Comparison of ENCODE assay signal across 26 mouse cellular contexts in genomic region chr11:93448290-93449256, GRCm38 (mm10).
A peak's percentile ranks its signal among the peaks of the same experiment; 100 is the strongest.
DNase-seq lines count a peak whose midpoint lies in the region; ATAC-seq and TF ChIP-seq lines count a peak whose summit lies in the region.
"Had no signal": no experiment of that assay in that cellular context is flagged by ENCODE, and none has a peak within 500 bp of the region (broad histone marks: within the 10 kb centered on the region; RNA-seq: fewer than 3 reads in every experiment).

No protein-coding gene starts in this region.

- no peak overlapping the region for H3K4me2 ChIP-seq in hindbrain, embryonic 11.5 days (replicated peaks; ENCODE audit: low read depth, low read length)
- no peak overlapping the region for H3K4me2 ChIP-seq in hindbrain, embryonic 16.5 days (ENCODE audit: low read length)
- no peak overlapping the region for H3K4me2 ChIP-seq in midbrain, embryonic 11.5 days
- H3K4me2 ChIP-seq in midbrain, postnatal 0 days (ENCODE audit: low read depth, low read length, poor library complexity, severe bottlenecking), result no peak overlapping the region
- H3K4me2 ChIP-seq in lung, postnatal 0 days (replicated peaks; ENCODE audit: low read depth, low read length), result no peak overlapping the region
- H3K4me2 ChIP-seq: heart, embryonic 13.5 days; liver, embryonic 13.5 days had no signal

- no peak overlapping the region for H3K4me3 ChIP-seq in hindbrain, embryonic 11.5 days (ENCODE audit: low read depth, low read length)
- no peak overlapping the region for H3K4me3 ChIP-seq in hindbrain, embryonic 16.5 days (ENCODE audit: low read length)
- H3K4me3 ChIP-seq in midbrain, embryonic 11.5 days (ENCODE audit: low read depth, low read length), result no peak overlapping the region
- no peak overlapping the region for H3K4me3 ChIP-seq in midbrain, postnatal 0 days (ENCODE audit: low read depth, low read length)
- H3K4me3 ChIP-seq in lung, postnatal 0 days (ENCODE audit: low read depth, low read length), result no peak overlapping the region
- H3K4me3 ChIP-seq: erythroblast, embryonic 14.5 days; heart, adult 2 months; heart, embryonic 13.5 days; liver, embryonic 13.5 days had no signal

- no peak overlapping the region for H3K27ac ChIP-seq in hindbrain, embryonic 11.5 days (ENCODE audit: low read depth, low read length)
- no peak overlapping the region for H3K27ac ChIP-seq in hindbrain, embryonic 16.5 days (ENCODE audit: low read depth, low read length)
- H3K27ac ChIP-seq in midbrain, embryonic 11.5 days (ENCODE audit: low read depth, low read length), result no peak overlapping the region
- H3K27ac ChIP-seq in midbrain, postnatal 0 days (ENCODE audit: low read depth, low read length), result no peak overlapping the region
- no peak overlapping the region for H3K27ac ChIP-seq in lung, postnatal 0 days (ENCODE audit: low read length)
- H3K27ac ChIP-seq: heart, adult 2 months; heart, embryonic 13.5 days; kidney, postnatal 0 days; liver, embryonic 13.5 days; macrophage had no signal

- H3K36me3 ChIP-seq in hindbrain, embryonic 11.5 days (ENCODE audit: control insufficient read depth, insufficient read depth, low read length), result no peaks in the 10 kb centered on the region
- H3K36me3 ChIP-seq in hindbrain, embryonic 16.5 days (ENCODE audit: control insufficient read depth, insufficient read depth, low read length), result no peaks in the 10 kb centered on the region
- no peaks in the 10 kb centered on the region for H3K36me3 ChIP-seq in midbrain, embryonic 11.5 days (ENCODE audit: control insufficient read depth, insufficient read depth, low read length)
- H3K36me3 ChIP-seq in midbrain, postnatal 0 days (ENCODE audit: insufficient read depth, low read length), result no peaks in the 10 kb centered on the region
- no peaks in the 10 kb centered on the region for H3K36me3 ChIP-seq in lung, postnatal 0 days (ENCODE audit: insufficient read depth, low read length)
- H3K36me3 ChIP-seq: heart, embryonic 13.5 days; liver, embryonic 13.5 days had no signal

- H3K9ac ChIP-seq in hindbrain, embryonic 11.5 days (ENCODE audit: low read depth, low read length), result no peak overlapping the region
- no peak overlapping the region for H3K9ac ChIP-seq in hindbrain, embryonic 16.5 days (ENCODE audit: low read depth, low read length)
- no peak overlapping the region for H3K9ac ChIP-seq in midbrain, embryonic 11.5 days (ENCODE audit: low read length)
- no peak overlapping the region for H3K9ac ChIP-seq in midbrain, postnatal 0 days (replicated peaks; ENCODE audit: low read length, poor library complexity, severe bottlenecking)
- no peak overlapping the region for H3K9ac ChIP-seq in lung, postnatal 0 days (replicated peaks; ENCODE audit: low read depth)
- H3K9ac ChIP-seq: forebrain, postnatal 0 days; heart, embryonic 13.5 days; liver, embryonic 13.5 days had no signal

- H3K27me3 ChIP-seq in hindbrain, embryonic 11.5 days (ENCODE audit: control insufficient read depth, insufficient read depth, low read length), result no peaks in the 10 kb centered on the region
- no peaks in the 10 kb centered on the region for H3K27me3 ChIP-seq in hindbrain, embryonic 16.5 days (replicated peaks; ENCODE audit: control insufficient read depth, insufficient read depth, low read length)
- no peaks in the 10 kb centered on the region for H3K27me3 ChIP-seq in midbrain, embryonic 11.5 days (ENCODE audit: control insufficient read depth, insufficient read depth, low read length)
- no peaks in the 10 kb centered on the region for H3K27me3 ChIP-seq in midbrain, postnatal 0 days (ENCODE audit: insufficient read depth, low read length)
- H3K27me3 ChIP-seq in lung, postnatal 0 days (replicated peaks; ENCODE audit: insufficient read depth, low read length), result no peaks in the 10 kb centered on the region
- H3K27me3 ChIP-seq: heart, embryonic 13.5 days; liver, embryonic 13.5 days had no signal

- no peaks in the 10 kb centered on the region for H3K9me3 ChIP-seq in hindbrain, embryonic 11.5 days (ENCODE audit: control insufficient read depth, low read length)
- H3K9me3 ChIP-seq in hindbrain, embryonic 16.5 days (ENCODE audit: control insufficient read depth, low read length), result no peaks in the 10 kb centered on the region
- H3K9me3 ChIP-seq in midbrain, embryonic 11.5 days (ENCODE audit: control insufficient read depth, low read length), result no peaks in the 10 kb centered on the region
- no peaks in the 10 kb centered on the region for H3K9me3 ChIP-seq in midbrain, postnatal 0 days (ENCODE audit: low read length)
- H3K9me3 ChIP-seq in lung, postnatal 0 days (ENCODE audit: low read length), result no peaks in the 10 kb centered on the region
- H3K9me3 ChIP-seq: heart, embryonic 13.5 days; liver, embryonic 13.5 days had no signal

- 74% methylated on average over 12 of the region's 12 CpGs for WGBS in hindbrain, embryonic 11.5 days
- 67% methylated on average over 12 of the region's 12 CpGs for WGBS in hindbrain, embryonic 16.5 days
- 79% methylated on average over 12 of the region's 12 CpGs for WGBS in midbrain, embryonic 11.5 days
- 65% methylated on average over 12 of the region's 12 CpGs for WGBS in midbrain, postnatal 0 days
- WGBS in lung, postnatal 0 days, result 37% methylated on average over 12 of the region's 12 CpGs

- no peaks in the 10 kb centered on the region for H3K4me1 ChIP-seq in hindbrain, embryonic 11.5 days (replicated peaks; ENCODE audit: control insufficient read depth, insufficient read depth, low read length)
- no peaks in the 10 kb centered on the region for H3K4me1 ChIP-seq in hindbrain, embryonic 16.5 days (ENCODE audit: control insufficient read depth, insufficient read depth, low read depth, low read length)
- no peaks in the 10 kb centered on the region for H3K4me1 ChIP-seq in midbrain, embryonic 11.5 days (ENCODE audit: control insufficient read depth, insufficient read depth, low read length)
- 0 out of 2 replicates have a peak, but pooled peaks cover 2% of the 10 kb centered on the region for H3K4me1 ChIP-seq in midbrain, postnatal 0 days (ENCODE audit: insufficient read depth, low read length)
- H3K4me1 ChIP-seq in lung, postnatal 0 days (ENCODE audit: insufficient read depth, low read depth, low read length), result no peaks in the 10 kb centered on the region
- H3K4me1 ChIP-seq: heart, embryonic 13.5 days; liver, embryonic 13.5 days had no signal

- no peak for TF ChIP-seq CTCF in midbrain, postnatal 0 days (IDR thresholded peaks at IDR 0.05)
- no peak for TF ChIP-seq CTCF in lung, postnatal 0 days (IDR thresholded peaks at IDR 0.05)

- no peak for DNase-seq in hindbrain, embryonic 11.5 days (ENCODE audit: low spot score)
- DNase-seq in midbrain, embryonic 11.5 days (ENCODE audit: low spot score, missing footprints), result no peak
- DNase-seq in midbrain, postnatal 0 days (ENCODE audit: low spot score), result no peak
- peak; percentile 48 for DNase-seq in lung, postnatal 0 days (ENCODE audit: low spot score)
- peak; percentile 20 for DNase-seq in lung, postnatal 36 days
- no peak for DNase-seq in layer of hippocampus, adult 8-10 months (ENCODE audit: low spot score in 2 of 2)
- DNase-seq: adrenal gland, postnatal 14 days; cerebellum, adult 18-20 months; cerebellum, postnatal 10 days; forebrain, postnatal 0 days; heart, adult 2 months; heart, postnatal 10 days; kidney, adult 8-10 months; kidney, postnatal 4 days; layer of hippocampus, postnatal 36 days; left cerebral cortex, postnatal 4 days; liver, embryonic 13.5 days; spleen, adult 18-20 months; thymus, postnatal 14 days had no signal

- ATAC-seq in hindbrain, embryonic 11.5 days (ENCODE audit: low FRiP score), result 0 out of 2 replicates have a peak, but pooled peaks have one; percentile 25
- ATAC-seq in hindbrain, embryonic 16.5 days, result no peak
- 0 out of 2 replicates have a peak, but pooled peaks have one; percentile 50 for ATAC-seq in midbrain, embryonic 11.5 days (ENCODE audit: low FRiP score)
- no peak for ATAC-seq in midbrain, postnatal 0 days (ENCODE audit: low FRiP score)
- peak; percentile 70 for ATAC-seq in lung, postnatal 0 days
- ATAC-seq: CD4-positive, CD25-positive, alpha-beta regulatory T cell, adult 4 months; forebrain, postnatal 0 days; intestine, embryonic 16.5 days had no signal

- no peak for TF ChIP-seq EP300 in lung, postnatal 0 days (IDR thresholded peaks at IDR 0.05)

Comparison
In these comparisons a context has a peak if more than half of its experiments do, and no peak if none do; other contexts are left out.
1. ATAC-seq: peak in hindbrain, embryonic 11.5 days (single experiment), midbrain, embryonic 11.5 days (single experiment) and lung, postnatal 0 days (single experiment); none in hindbrain, embryonic 16.5 days (single experiment) and midbrain, postnatal 0 days (single experiment).
2. DNase-seq: peak in lung, postnatal 0 days (single experiment) and lung, postnatal 36 days (single experiment); none in hindbrain, embryonic 11.5 days (single experiment), midbrain, embryonic 11.5 days (single experiment), midbrain, postnatal 0 days (single experiment) and layer of hippocampus, adult 8-10 months (0 of 2).